Mouse (Mus musculus): ENCODE data around the gene Nav1. TPM values are rescaled to one million over a fixed set of nuclear protein-coding genes. Genes with fewer than 3 reads are reported as not detected.
A peak's percentile ranks its signal among the peaks of the same experiment; 100 is the strongest.

The Nav1 gene
- polyA plus RNA-seq, 1 experiment from 2014 or later = 3.5 TPM

- no peak for DNase-seq (ENCODE audit: low spot score)
These were observed 12.0 kb upstream of the Nav1 start for GRCm38 (mm10) chr1:135619130-135619529.

GRCm38 (mm10) chr1:135617344-135617743 is 10.2 kb upstream of the Nav1 start:
- no peak for DNase-seq (ENCODE audit: low spot score)

- DNase-seq (ENCODE audit: low spot score) = peak; percentile 61
These were observed 8.9 kb upstream of the Nav1 start for GRCm38 (mm10) chr1:135615715-135616641.

GRCm38 (mm10) chr1:135609621-135610020 is 2.5 kb upstream of the Nav1 start:
- no peak for DNase-seq (ENCODE audit: low spot score)

GRCm38 (mm10) chr1:135606355-135607015 is 610 bp downstream of the Nav1 start:
- no peak for DNase-seq (ENCODE audit: low spot score)

GRCm38 (mm10) chr1:135605530-135605929 is 1.6 kb downstream of the Nav1 start:
- no peak for DNase-seq (ENCODE audit: low spot score)

GRCm38 (mm10) chr1:135604361-135605052 is 2.6 kb downstream of the Nav1 start:
- DNase-seq (ENCODE audit: low spot score) = no peak

GRCm38 (mm10) chr1:135603121-135603870 is 3.8 kb downstream of the Nav1 start:
- no peak for DNase-seq (ENCODE audit: low spot score)

GRCm38 (mm10) chr1:135600023-135601005 is 6.8 kb downstream of the Nav1 start:
- DNase-seq (ENCODE audit: low spot score) = no peak

- DNase-seq (ENCODE audit: low spot score) = no peak
These were observed 8.7 kb downstream of the Nav1 start for GRCm38 (mm10) chr1:135598251-135598879.

GRCm38 (mm10) chr1:135594279-135594903 is 12.7 kb downstream of the Nav1 start:
- no peak for DNase-seq (ENCODE audit: low spot score)

- no peak for DNase-seq (ENCODE audit: low spot score)
These were observed 13.4 kb downstream of the Nav1 start for GRCm38 (mm10) chr1:135593560-135594278.

- DNase-seq (ENCODE audit: low spot score) = no peak
These were observed 16.3 kb downstream of the Nav1 start for GRCm38 (mm10) chr1:135590776-135591175.

GRCm38 (mm10) chr1:135588973-135589372 is 18.1 kb downstream of the Nav1 start:
- DNase-seq (ENCODE audit: low spot score) = no peak

GRCm38 (mm10) chr1:135586903-135587302 is 20.2 kb downstream of the Nav1 start:
- DNase-seq (ENCODE audit: low spot score) = no peak

GRCm38 (mm10) chr1:135585573-135585972 is 21.5 kb downstream of the Nav1 start:
- peak; percentile 4 for DNase-seq (ENCODE audit: low spot score)

GRCm38 (mm10) chr1:135584587-135585541 is 22.2 kb downstream of the Nav1 start:
- peak; percentile 19 for DNase-seq (ENCODE audit: low spot score)
